Mouse (Mus musculus): Measurements from ENCODE around the gene Clrn3. TPM values are rescaled to one million over a fixed set of nuclear protein-coding genes. Genes with fewer than 3 reads are reported as not detected.
A peak's percentile ranks its signal among the peaks of the same experiment; 100 is the strongest.

Clrn3 gene
- total and polyA plus RNA-seq, 3 experiments = not detected

DNA sequence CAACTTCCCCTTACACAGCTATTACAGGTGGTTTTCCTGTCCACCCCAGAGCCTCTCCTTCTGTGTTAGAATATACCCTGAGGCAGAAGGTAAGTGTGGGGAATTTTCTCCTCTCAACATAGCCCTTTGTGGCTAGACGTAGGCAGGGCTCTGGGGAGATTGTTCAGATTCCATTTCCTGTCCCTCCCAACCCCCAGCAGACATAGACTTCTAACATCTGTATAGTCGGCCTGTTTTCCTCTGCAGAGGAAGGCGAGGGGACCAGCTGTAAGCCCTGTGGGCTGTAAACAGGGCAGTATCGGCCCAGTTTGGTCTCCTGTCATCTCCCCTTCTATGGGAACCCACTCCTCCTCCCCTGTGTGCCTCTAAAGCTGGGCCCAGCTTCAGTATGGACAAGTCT lies 11.3 kb downstream of the Clrn3 start:
- Histone ChIP-seq H3K27ac (ENCODE audit: insufficient read depth, low read depth) (no peak overlapping the region), H3K4me1 (ENCODE audit: control insufficient read depth in 1 of 2, insufficient read depth in 2 of 2) (peaks cover 18 to 61% of the 10 kb centered on the region in 2 experiments), H3K79me2 (replicated peaks; ENCODE audit: control insufficient read depth, extremely low read depth, insufficient read depth, poor library complexity, severe bottlenecking) (no peaks in the 10 kb centered on the region), H3K9ac (ENCODE audit: insufficient read depth, low read depth) (no peak overlapping the region), H3K36me3 (replicated peaks in 1 of 2; ENCODE audit: control insufficient read depth in 1 of 2, insufficient read depth in 1 of 2, low read length in 1 of 2) (no peaks in the 10 kb centered on the region), H3K4me3 (replicated peaks in 1 of 3; ENCODE audit: low read depth in 2 of 3, low read length in 2 of 3, poor library complexity in 1 of 3) (no peak overlapping the region), H3K4me2 (ENCODE audit: insufficient read depth, low read depth, poor library complexity, severe bottlenecking) (peak overlapping the region; percentile 47; the same call in 1 of the 2 replicates), H3K27me3 (replicated peaks) (no peaks in the 10 kb centered on the region), H3K9me3 (replicated peaks; ENCODE audit: low read length) (no peaks in the 10 kb centered on the region)
- TF ChIP-seq CHD1 (IDR thresholded peaks at IDR 0.05; ENCODE audit: low read depth, low read length) (no peak), BHLHE40 (IDR thresholded peaks at IDR 0.05; ENCODE audit: low read depth, low read length) (0 out of 2 replicates have a peak, but pooled peaks have one; percentile 23), ZC3H11A (IDR thresholded peaks at IDR 0.05; ENCODE audit: low read depth, low read length) (no peak), ETS1 (conservative IDR thresholded peaks at IDR 0.05; ENCODE audit: low read depth, low read length) (peak; percentile 59; the same call in 1 of the 2 replicates), CHD2 (IDR thresholded peaks at IDR 0.05; ENCODE audit: low read length) (peak; percentile 61; the same call in 1 of the 2 replicates), E2F4 (IDR thresholded peaks at IDR 0.05; ENCODE audit: insufficient replicate concordance, low read depth, low read length) (no peak), KAT2A (IDR thresholded peaks at IDR 0.05; ENCODE audit: insufficient replicate concordance, low read length) (no peak), ZNF384 (IDR thresholded peaks at IDR 0.05; ENCODE audit: low read depth, low read length) (no peak), MEF2A (IDR thresholded peaks at IDR 0.05; ENCODE audit: borderline replicate concordance, low read depth, low read length) (peak; percentile 47; the same call in 1 of the 2 replicates), EP300 (IDR thresholded peaks at IDR 0.05; ENCODE audit: low read length) (peak; percentile 80), CTCF (conservative IDR thresholded peaks at IDR 0.05 in 1 of 2, IDR thresholded peaks at IDR 0.05 in 1 of 2; ENCODE audit: low read depth in 2 of 2, low read length in 2 of 2) (no peak), TBP (conservative IDR thresholded peaks at IDR 0.05; ENCODE audit: low read depth, low read length) (no peak), MXI1 (IDR thresholded peaks at IDR 0.05; ENCODE audit: low read depth, low read length) (no peak), GABPA (IDR thresholded peaks at IDR 0.05; ENCODE audit: insufficient replicate concordance, low read depth, low read length) (no peak), ZKSCAN1 (IDR thresholded peaks at IDR 0.05; ENCODE audit: borderline replicate concordance, low read depth, low read length) (no peak)
- peak; percentile 77 for DNase-seq (ENCODE audit: extremely low read depth)
- dilution Hi-C loops (cut with MboI; ENCODE audit: extremely low pct_ligation_motif_present, extremely low pct_unique_long_range_greater_than_20kb, low sequenced_read_pairs) = no loop called here
- in situ Hi-C loops (cut with MboI; ENCODE audit: low pct_ligation_motif_present, low pct_unique_long_range_greater_than_20kb, low sequenced_read_pairs) = no loop called here

DNA sequence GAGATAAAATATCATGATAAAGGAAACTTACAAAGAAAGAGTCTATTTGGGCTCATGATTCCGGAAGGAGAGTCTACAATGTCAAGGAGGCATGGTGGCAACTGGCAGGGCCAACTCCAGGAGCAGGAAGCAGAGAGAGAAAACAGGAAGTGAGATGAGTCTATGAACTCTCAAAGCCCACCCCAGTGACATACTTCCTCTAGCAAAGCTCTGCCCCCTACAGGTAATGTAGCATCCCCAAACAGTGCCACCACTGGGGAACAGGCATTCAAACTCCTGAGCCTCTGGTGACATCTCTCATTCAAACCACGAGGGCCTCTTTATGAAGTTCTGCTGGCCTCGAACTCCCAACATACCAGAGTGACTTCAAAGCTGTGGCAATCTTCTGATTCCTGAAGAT lies 16.7 kb downstream of the Clrn3 start:
- no peak overlapping the region for H3K4me2 ChIP-seq (ENCODE audit: insufficient read depth, low read depth, poor library complexity, severe bottlenecking)
- H3K4me3 ChIP-seq (replicated peaks in 1 of 3; ENCODE audit: low read depth in 2 of 3, low read length in 2 of 3, poor library complexity in 1 of 3) = no peak overlapping the region
- no peak overlapping the region for H3K27ac ChIP-seq (ENCODE audit: insufficient read depth, low read depth)
- H3K9ac ChIP-seq (ENCODE audit: insufficient read depth, low read depth) = no peak overlapping the region
- peaks cover 9 to 52% of the 10 kb centered on the region in 2 experiments for H3K4me1 ChIP-seq (ENCODE audit: control insufficient read depth in 1 of 2, insufficient read depth in 2 of 2)
- no peaks in the 10 kb centered on the region for H3K9me3 ChIP-seq (replicated peaks; ENCODE audit: low read length)
- peak; percentile 39 for DNase-seq (ENCODE audit: extremely low read depth)
- in situ Hi-C loops (cut with MboI; ENCODE audit: low pct_ligation_motif_present, low pct_unique_long_range_greater_than_20kb, low sequenced_read_pairs) (no loop called here), dilution Hi-C loops (cut with MboI; ENCODE audit: extremely low pct_ligation_motif_present, extremely low pct_unique_long_range_greater_than_20kb, low sequenced_read_pairs) (no loop called here)
- no peak for TF ChIP-seq ZMIZ1 (IDR thresholded peaks at IDR 0.05; ENCODE audit: low read depth, low read length)
- no peak for TF ChIP-seq KAT2A (IDR thresholded peaks at IDR 0.05; ENCODE audit: insufficient replicate concordance, low read length)
- no peak for TF ChIP-seq SIN3A (IDR thresholded peaks at IDR 0.05; ENCODE audit: low read length)
- TF ChIP-seq UBTF (IDR thresholded peaks at IDR 0.05; ENCODE audit: low read depth, low read length) = no peak
- no peak; the same call in 1 of the 2 replicates for TF ChIP-seq HCFC1 (IDR thresholded peaks at IDR 0.05; ENCODE audit: low read depth, low read length)
- no peak for TF ChIP-seq NRF1 (IDR thresholded peaks at IDR 0.05; ENCODE audit: low read depth, low read length)
- peak in 1 of 2 experiments; percentile 57; a peak in 2 of 4 replicates for TF ChIP-seq CTCF (conservative IDR thresholded peaks at IDR 0.05 in 1 of 2, IDR thresholded peaks at IDR 0.05 in 1 of 2; ENCODE audit: low read depth in 2 of 2, low read length in 2 of 2)
- no peaks in the 10 kb centered on the region for H3K36me3 ChIP-seq (replicated peaks in 1 of 2; ENCODE audit: control insufficient read depth in 1 of 2, insufficient read depth in 1 of 2, low read length in 1 of 2)
- no peaks in the 10 kb centered on the region for H3K27me3 ChIP-seq (replicated peaks)
- H3K79me2 ChIP-seq (replicated peaks; ENCODE audit: control insufficient read depth, extremely low read depth, insufficient read depth, poor library complexity, severe bottlenecking) = no peaks in the 10 kb centered on the region
